Mouse (Mus musculus): ENCODE results near the gene Nr2f1. TPM values are rescaled to one million over a fixed set of nuclear protein-coding genes. Genes with fewer than 3 reads are reported as not detected.
A peak's percentile ranks its signal among the peaks of the same experiment; 100 is the strongest.

Gene Nr2f1
- polyA plus RNA-seq, 1 experiment from 2014 or later = 9.8 TPM

DNA sequence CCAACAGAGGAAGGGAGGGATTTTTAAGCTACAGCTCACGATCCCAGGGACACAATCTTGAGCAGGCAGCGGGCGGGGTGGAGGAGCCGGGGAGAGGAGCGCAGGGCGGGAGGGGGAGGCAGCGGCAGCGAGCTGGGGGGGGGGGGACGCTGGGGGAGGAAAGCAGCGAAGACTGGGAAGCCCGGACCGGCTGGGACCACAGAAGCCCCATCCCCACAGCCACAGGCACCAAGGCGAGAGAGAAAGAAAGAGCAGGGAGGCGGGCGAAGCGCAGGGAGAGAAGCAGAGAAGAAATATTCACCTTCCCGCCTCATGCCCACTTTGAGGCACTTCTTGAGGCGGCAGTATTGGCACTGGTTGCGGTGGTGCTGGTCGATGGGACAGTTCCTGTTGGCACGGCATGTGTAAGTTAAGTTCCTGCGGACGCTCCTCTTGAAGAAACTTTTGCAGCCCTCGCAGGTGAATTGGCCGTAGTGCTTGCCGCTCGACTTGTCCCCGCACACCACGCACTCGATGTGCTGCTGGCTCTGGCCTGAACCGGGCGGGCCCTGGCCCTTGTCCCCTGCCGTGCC is 1.7 kb downstream of the Nr2f1 start:
- Histone ChIP-seq H3K36me3 (ENCODE audit: insufficient read depth, low read length) (no peaks in the 10 kb centered on the region), H3K9ac (ENCODE audit: low read depth, low read length) (peak overlapping the region; percentile 89), H3K4me1 (replicated peaks; ENCODE audit: insufficient read depth, low read length) (peaks cover 9% of the 10 kb centered on the region; the same call in 1 of the 2 replicates), H3K27ac (peak overlapping the region; percentile 94), H3K4me3 (replicated peaks; ENCODE audit: low read depth, low read length) (peak overlapping the region; percentile 82), H3K4me2 (ENCODE audit: low read length) (peak overlapping the region; percentile 92), H3K9me3 (replicated peaks; ENCODE audit: low read length) (no peaks in the 10 kb centered on the region), H3K27me3 (ENCODE audit: insufficient read depth, low read length) (no peaks in the 10 kb centered on the region)
- 0 out of 2 replicates have a peak, but pooled peaks have one; percentile 10 for ATAC-seq (replicated peaks; ENCODE audit: low FRiP score, low read depth)
- no peak for TF ChIP-seq CTCF (IDR thresholded peaks at IDR 0.05; ENCODE audit: low read depth)
- peak; percentile 59 for DNase-seq (ENCODE audit: low spot score)
- under 1% methylated on average over 29 of the region's 33 CpGs for WGBS

DNA sequence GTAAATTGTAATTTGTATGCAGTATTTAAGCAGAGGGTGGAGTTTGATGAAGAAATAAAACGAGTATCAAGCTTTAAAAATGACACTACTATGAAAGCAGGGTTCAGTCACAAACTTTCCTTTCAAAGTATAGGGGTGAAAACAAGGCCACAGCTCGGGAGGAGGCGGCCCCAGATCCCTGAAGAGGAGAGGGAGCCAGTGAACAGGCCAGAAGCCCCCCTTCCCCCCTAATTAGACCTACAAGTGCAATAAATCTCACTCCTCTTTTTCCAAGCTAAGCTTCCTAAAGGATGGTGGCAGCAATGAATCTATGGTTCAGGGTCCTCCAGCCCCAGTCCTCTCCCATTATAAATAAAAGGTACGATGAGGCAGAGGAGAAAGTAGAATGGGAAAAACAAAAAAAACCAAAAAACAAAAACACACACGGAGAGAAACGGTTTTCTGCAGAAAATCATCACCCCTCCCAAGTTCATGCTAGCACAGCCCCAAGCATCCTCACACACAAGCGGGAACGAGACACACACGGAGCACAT is 2.2 kb downstream of the Nr2f1 start:
- peak overlapping the region; percentile 94 for H3K27ac ChIP-seq
- H3K9me3 ChIP-seq (replicated peaks; ENCODE audit: low read length) = no peaks in the 10 kb centered on the region
- H3K4me3 ChIP-seq (replicated peaks; ENCODE audit: low read depth, low read length) = peak overlapping the region; percentile 82
- H3K4me1 ChIP-seq (replicated peaks; ENCODE audit: insufficient read depth, low read length) = peaks cover 9% of the 10 kb centered on the region; the same call in 1 of the 2 replicates
- WGBS = 3% methylated on average over 9 of the region's 9 CpGs
- H3K9ac ChIP-seq (ENCODE audit: low read depth, low read length) = peak overlapping the region; percentile 89
- TF ChIP-seq CTCF (IDR thresholded peaks at IDR 0.05; ENCODE audit: low read depth) = no peak
- no peaks in the 10 kb centered on the region for H3K36me3 ChIP-seq (ENCODE audit: insufficient read depth, low read length)
- ATAC-seq (replicated peaks; ENCODE audit: low FRiP score, low read depth) = no peak
- peak overlapping the region; percentile 92 for H3K4me2 ChIP-seq (ENCODE audit: low read length)
- H3K27me3 ChIP-seq (ENCODE audit: insufficient read depth, low read length) = no peaks in the 10 kb centered on the region
- peak; percentile 66 for DNase-seq (ENCODE audit: low spot score)

DNA sequence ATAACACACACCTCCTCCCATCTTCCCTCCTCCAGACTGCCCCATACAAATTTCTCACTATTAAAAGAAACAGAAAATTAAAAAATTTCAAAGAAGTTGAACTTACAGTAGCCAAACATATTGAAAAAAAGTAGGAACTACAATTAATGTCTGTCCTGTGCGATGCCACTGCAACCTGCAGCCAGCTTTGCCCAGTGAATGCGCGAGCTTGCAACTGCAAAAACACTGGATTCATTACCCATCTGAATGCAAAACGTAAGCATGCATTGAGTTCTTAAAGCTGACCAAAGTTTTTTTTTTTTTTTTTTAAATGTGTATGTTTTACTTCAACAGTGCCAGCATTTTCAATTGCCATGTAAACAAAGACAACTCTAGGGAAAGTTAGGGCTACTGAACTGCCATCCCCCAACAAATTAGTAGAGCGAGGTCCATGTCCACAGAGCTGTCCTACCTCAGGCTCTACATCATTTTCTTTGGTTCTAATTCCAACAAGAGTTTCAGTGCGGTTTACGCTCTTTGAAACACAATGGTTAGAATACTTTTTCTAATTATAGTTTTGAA is 3.2 kb downstream of the Nr2f1 start:
- Histone ChIP-seq H3K4me1 (replicated peaks; ENCODE audit: insufficient read depth, low read length) (peaks cover 9% of the 10 kb centered on the region; the same call in 1 of the 2 replicates), H3K27ac (no peak overlapping the region), H3K9me3 (replicated peaks; ENCODE audit: low read length) (no peaks in the 10 kb centered on the region), H3K36me3 (ENCODE audit: insufficient read depth, low read length) (no peaks in the 10 kb centered on the region), H3K27me3 (ENCODE audit: insufficient read depth, low read length) (no peaks in the 10 kb centered on the region), H3K4me3 (replicated peaks; ENCODE audit: low read depth, low read length) (no peak overlapping the region; the same call in 1 of the 2 replicates), H3K4me2 (ENCODE audit: low read length) (peak overlapping the region; percentile 85), H3K9ac (ENCODE audit: low read depth, low read length) (no peak overlapping the region)
- WGBS = 44% methylated on average over 7 of the region's 7 CpGs
- ATAC-seq (replicated peaks; ENCODE audit: low FRiP score, low read depth) = no peak
- no peak for TF ChIP-seq CTCF (IDR thresholded peaks at IDR 0.05; ENCODE audit: low read depth)
- peak; percentile 15 for DNase-seq (ENCODE audit: low spot score)

DNA sequence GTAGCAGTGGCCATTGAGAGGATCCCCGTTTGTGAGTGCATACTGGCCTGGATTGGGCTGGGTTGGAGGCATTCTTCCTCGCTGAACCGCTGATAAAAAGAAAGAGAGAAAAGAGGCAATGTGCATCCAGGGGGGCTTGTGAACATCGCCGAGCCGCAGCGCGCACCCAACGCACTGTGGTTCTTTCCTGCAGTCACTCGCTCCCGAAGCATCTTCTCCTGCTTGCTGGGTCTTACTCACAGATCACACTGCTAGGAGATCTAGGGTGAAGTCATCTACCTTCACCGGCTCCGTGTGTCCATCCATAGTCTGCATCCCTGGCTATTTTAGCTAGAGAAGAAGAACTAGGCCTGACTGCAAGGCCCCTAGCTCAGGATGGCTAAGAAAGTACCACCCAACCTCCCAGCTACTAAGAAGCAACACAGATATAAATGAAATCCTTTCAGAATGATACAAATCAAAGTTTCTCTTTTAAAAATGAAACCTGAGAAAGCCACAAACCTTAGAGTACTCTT is 3.9 kb downstream of the Nr2f1 start:
- Histone ChIP-seq H3K27me3 (ENCODE audit: insufficient read depth, low read length) (no peaks in the 10 kb centered on the region), H3K36me3 (ENCODE audit: insufficient read depth, low read length) (no peaks in the 10 kb centered on the region), H3K4me2 (ENCODE audit: low read length) (peak overlapping the region; percentile 85), H3K4me1 (replicated peaks; ENCODE audit: insufficient read depth, low read length) (peaks cover 9% of the 10 kb centered on the region; the same call in 1 of the 2 replicates), H3K9me3 (replicated peaks; ENCODE audit: low read length) (no peaks in the 10 kb centered on the region), H3K4me3 (replicated peaks; ENCODE audit: low read depth, low read length) (peak overlapping the region; percentile 50), H3K9ac (ENCODE audit: low read depth, low read length) (peak overlapping the region; percentile 61), H3K27ac (0 out of 2 replicates have a peak overlapping the region, but pooled peaks have one; percentile 6)
- TF ChIP-seq CTCF (IDR thresholded peaks at IDR 0.05; ENCODE audit: low read depth) = no peak
- ATAC-seq (replicated peaks; ENCODE audit: low FRiP score, low read depth) (no peak), DNase-seq (ENCODE audit: low spot score) (peak; percentile 25)
- WGBS = 33% methylated on average over 13 of the region's 13 CpGs

DNA sequence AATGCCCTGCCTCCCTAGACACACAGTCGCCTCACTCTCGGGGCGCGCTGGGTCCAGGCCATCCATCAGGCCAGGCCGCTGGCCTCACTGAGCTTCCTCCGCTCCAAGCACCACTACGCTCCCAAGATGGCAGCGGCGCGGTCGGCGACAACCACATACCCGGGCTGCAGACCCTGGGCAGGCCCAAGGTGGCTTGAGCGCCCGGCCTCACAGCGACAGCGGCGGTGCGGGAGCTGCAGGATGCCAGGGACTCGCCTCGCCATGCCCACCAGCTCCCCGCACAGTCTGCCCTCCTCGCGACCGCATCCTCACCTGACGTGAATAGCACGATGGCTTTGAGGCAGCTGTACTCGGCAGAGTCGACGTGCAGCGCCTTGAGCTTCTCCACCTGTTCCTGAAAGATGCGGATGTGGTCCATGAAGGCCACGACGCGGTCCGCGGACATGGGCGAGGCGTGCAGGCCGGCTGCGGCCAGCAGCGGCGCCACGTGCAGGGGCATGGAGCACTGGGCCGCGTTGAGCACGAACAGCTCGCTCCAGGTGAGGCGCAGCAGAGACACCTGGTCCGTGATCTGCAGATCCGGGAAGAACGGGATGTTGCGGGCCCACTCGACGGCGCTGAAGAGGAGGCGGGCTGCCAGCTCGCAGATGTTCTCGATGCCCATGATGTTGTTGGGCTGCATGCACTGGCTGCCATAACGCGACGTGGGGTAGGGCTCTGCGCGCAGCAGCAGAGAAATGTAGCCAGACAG is 4.5 kb downstream of the Nr2f1 start:
- WGBS = 9% methylated on average over 64 of the region's 64 CpGs
- Histone ChIP-seq H3K27ac (peak overlapping the region; percentile 50; the same call in 1 of the 2 replicates), H3K9me3 (replicated peaks; ENCODE audit: low read length) (no peaks in the 10 kb centered on the region), H3K9ac (ENCODE audit: low read depth, low read length) (peak overlapping the region; percentile 61), H3K4me3 (replicated peaks; ENCODE audit: low read depth, low read length) (peak overlapping the region; percentile 50), H3K36me3 (ENCODE audit: insufficient read depth, low read length) (no peaks in the 10 kb centered on the region), H3K4me1 (replicated peaks; ENCODE audit: insufficient read depth, low read length) (peaks cover 9% of the 10 kb centered on the region; the same call in 1 of the 2 replicates), H3K27me3 (ENCODE audit: insufficient read depth, low read length) (no peaks in the 10 kb centered on the region), H3K4me2 (ENCODE audit: low read length) (peak overlapping the region; percentile 85)
- peak; percentile 19 for ATAC-seq (replicated peaks; ENCODE audit: low FRiP score, low read depth)
- no peak for TF ChIP-seq CTCF (IDR thresholded peaks at IDR 0.05; ENCODE audit: low read depth)
- peak; percentile 16 for DNase-seq (ENCODE audit: low spot score)
